ENCODE assay signal across 29 mouse cellular contexts in genomic region chr3:88284815-88285564, GRCm38 (mm10). TPM values are rescaled to one million over a fixed set of nuclear protein-coding genes. Genes with fewer than 3 reads are reported as not detected.
"Had no signal": no experiment of that assay in that cellular context is flagged by ENCODE, and none has a peak within 500 bp of the region (broad histone marks: within the 10 kb centered on the region; RNA-seq: fewer than 3 reads in every experiment).

No protein-coding gene starts in this region.

RNA-seq across cellular contexts. Expression of gene Gm38392, which starts 2.0 kb away (rescaled TPM):
- total RNA-seq: heart, postnatal 4 days; hematopoietic stem cell, adult 5-6 weeks; hindbrain, postnatal 0 days; layer of hippocampus, postnatal 14 days; layer of hippocampus, postnatal 25 days had no signal
- polyA plus RNA-seq: heart, embryonic 13.5 days; heart, embryonic 14.5 days; heart, embryonic 15.5 days; heart, embryonic 16.5 days; heart, postnatal 0 days; hindbrain, embryonic 10.5 days; hindbrain, embryonic 12.5 days; hindbrain, embryonic 14.5 days; hindbrain, embryonic 15.5 days; hindbrain, embryonic 16.5 days; inflammation-experienced regulatory T-cells, adult 6 months; intestine, embryonic 16.5 days; large intestine, adult 2 months had no signal

RNA-seq across cellular contexts. Expression of gene Tsacc, which starts 11.8 kb away (rescaled TPM):
- total RNA-seq: hindbrain, postnatal 0 days had no signal

RNA-seq across cellular contexts. Expression of gene Rhbg, which starts 30.5 kb away (rescaled TPM):
- total RNA-seq: heart, postnatal 10 days; heart, postnatal 14 days; heart, postnatal 25 days; heart, postnatal 36 days; heart, postnatal 4 days; hematopoietic stem cell, adult 5-6 weeks; layer of hippocampus, adult 18-20 months; layer of hippocampus, adult 2 months; layer of hippocampus, adult 8-10 months; layer of hippocampus, postnatal 14 days; layer of hippocampus, postnatal 25 days; layer of hippocampus, postnatal 36 days; left cerebral cortex, adult 18-20 months; left cerebral cortex, adult 2 months; left cerebral cortex, adult 8-10 months had no signal
- polyA plus RNA-seq: heart, embryonic 14.5 days; heart, postnatal 0 days; hindbrain, embryonic 10.5 days; inflammation-experienced regulatory T-cells, adult 6 months had no signal
